Mouse (Mus musculus) cerebellum, adult 2 months (tissue): ENCODE measurements around the gene Scaf11. TPM values are rescaled to one million over a fixed set of nuclear protein-coding genes. Genes with fewer than 3 reads are reported as not detected.

Experiments
- DNase-seq, 2 experiments: peaks; one replicate each; pipeline ENCODE4 v3.0.0; 2021
- H3K27ac ChIP-seq: fragments of 200-500 bp; 2 replicates; pipeline ENCODE4 v1.5.1; 2012; ENCODE audit warnings: low read length, control low read depth, inconsistent platforms; ENCODE audit not compliant: insufficient read depth
- H3K27me3 ChIP-seq: fragments of 200-500 bp; 2 replicates; pipeline ENCODE4 v1.6.1; 2012; ENCODE audit warnings: inconsistent platforms, mild to moderate bottlenecking, low read length, moderate library complexity; ENCODE audit not compliant: control insufficient read depth, insufficient read depth
- H3K4me1 ChIP-seq: fragments of 200-500 bp; 2 replicates; pipeline ENCODE4 v1.6.1; 2011; ENCODE audit warnings: low read length; ENCODE audit not compliant: control insufficient read depth, insufficient read depth
- H3K4me3 ChIP-seq: fragments of 200-500 bp; replicated peaks from 2 replicates; pipeline ENCODE3; 2011; ENCODE audit warnings: mild to moderate bottlenecking, low read depth, low read length, control low read depth; ENCODE audit not compliant: insufficient read depth
- CTCF ChIP-seq: fragments of 200-500 bp; IDR thresholded peaks from 2 replicates; pipeline ENCODE4 v1.5.1; 2011; ENCODE audit warnings: low read depth, mild to moderate bottlenecking, control low read depth, low read length, moderate library complexity, borderline replicate concordance; ENCODE audit not compliant: insufficient read depth
- POLR2A ChIP-seq: fragments of 200-500 bp; IDR thresholded peaks from 2 replicates; pipeline ENCODE4 v1.6.1; 2011; ENCODE audit warnings: low read length, control low read depth, borderline replicate concordance; ENCODE audit not compliant: insufficient read depth
- WGBS: fragments of 180-500 bp; shearing (Covaris S2); methylation state at CpG from one replicate; pipeline ENCODE4 v1.1.7; 2018; 5-methylcytosine and 5-hydroxymethylcytosine counted together
- polyA plus RNA-seq: library from polyadenylated mRNA; depleted of rRNA; stranded (reverse); fragments of >200 nt; gene quantifications from 2 replicates; pipeline ENCODE4 v1.2.3, GENCODE M21; 2012

The Scaf11 gene
- polyA plus RNA-seq, 1 experiment = 40.8 TPM

DNA sequence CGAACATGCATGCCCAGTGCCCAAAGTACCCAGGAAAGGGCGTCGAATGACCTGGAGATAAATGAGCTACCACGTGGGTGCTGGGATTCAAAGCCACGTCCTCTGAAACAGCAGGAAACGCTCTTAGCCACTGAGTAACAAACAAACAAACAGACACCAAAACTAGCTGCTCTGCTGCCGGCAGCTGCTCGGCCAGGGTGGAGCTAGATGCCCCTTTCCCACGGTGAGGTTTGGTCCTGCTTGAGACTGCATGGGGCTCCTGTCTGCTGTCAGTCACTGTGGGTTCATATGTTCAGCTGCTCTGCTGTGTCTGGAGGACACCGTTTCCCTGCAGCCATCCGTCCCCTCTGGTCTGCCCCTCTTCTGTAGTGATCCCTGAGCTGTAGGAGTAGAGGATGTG is 78.4 kb downstream of the Scaf11 start:
- Histone ChIP-seq H3K4me3 (no peak overlapping the region), H3K27ac (no peak overlapping the region), H3K4me1 (peaks cover 7% of the 10 kb centered on the region; the same call in 1 of the 2 replicates), H3K27me3 (no peaks in the 10 kb centered on the region)
- DNase-seq = no peak
- TF ChIP-seq CTCF (no peak), POLR2A (no peak)
- WGBS = 85% methylated on average over 11 of the region's 11 CpGs

DNA sequence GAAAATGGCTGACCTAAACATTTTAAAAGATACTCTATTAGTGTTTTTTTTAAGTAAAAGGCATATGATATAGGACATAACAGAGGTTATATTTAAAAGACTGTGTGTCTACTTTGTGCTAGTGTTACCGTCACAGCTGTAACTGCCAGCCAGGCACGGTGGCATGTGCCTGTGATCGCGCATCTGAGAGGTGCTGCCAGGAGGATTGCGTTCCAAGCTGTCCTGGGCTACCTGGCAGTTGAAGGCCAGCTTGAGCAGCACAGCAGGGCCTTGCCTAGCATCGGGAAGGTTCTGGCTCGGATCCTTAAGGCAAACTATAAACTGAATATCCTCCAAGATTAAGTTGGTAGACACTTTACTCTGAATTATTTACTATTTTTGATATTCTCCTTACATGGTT is 82.9 kb downstream of the Scaf11 start:
- 8% methylated on average over 7 of the region's 7 CpGs for WGBS

DNA sequence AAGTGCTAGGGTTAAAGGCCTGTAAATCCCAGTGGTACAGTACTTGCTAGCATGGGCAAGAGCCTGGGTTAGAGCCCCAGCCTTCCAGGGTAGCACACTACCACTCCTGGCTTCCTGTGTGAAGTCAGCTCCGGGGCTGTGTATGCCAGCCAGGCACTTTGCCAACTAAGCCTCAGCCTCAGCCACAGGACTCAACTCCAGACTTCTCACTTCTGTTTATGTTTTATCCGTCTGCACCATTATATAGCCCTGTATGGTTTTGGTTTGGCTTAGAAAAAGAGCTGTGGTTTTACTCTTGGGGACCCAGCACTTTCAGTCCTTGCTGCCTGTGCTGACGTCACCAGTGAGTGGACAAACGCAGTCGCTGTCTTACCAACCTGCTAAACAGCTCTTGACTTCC is 83.4 kb downstream of the Scaf11 start:
- 41% methylated on average over 5 of the region's 5 CpGs for WGBS
- TF ChIP-seq POLR2A (no peak), CTCF (no peak)

More for the DNA sequence above, 82.9 kb downstream of the Scaf11 start:
- peak; percentile 63 to 80 for DNase-seq
- Histone ChIP-seq H3K4me1 (peaks cover 11% of the 10 kb centered on the region; the same call in 1 of the 2 replicates), H3K27ac (no peak overlapping the region), H3K4me3 (no peak overlapping the region), H3K27me3 (no peaks in the 10 kb centered on the region)
- TF ChIP-seq CTCF (no peak), POLR2A (no peak)

GRCm38 (mm10) chr15:96376214-96376613 is 84.4 kb downstream of the Scaf11 start:
- peaks cover 11% of the 10 kb centered on the region; the same call in 1 of the 2 replicates for H3K4me1 ChIP-seq

More for the DNA sequence above, 83.4 kb downstream of the Scaf11 start:
- no peaks in the 10 kb centered on the region for H3K27me3 ChIP-seq
- no peak overlapping the region for H3K4me3 ChIP-seq
- DNase-seq = peak; percentile 33 to 38
- peaks cover 11% of the 10 kb centered on the region; the same call in 1 of the 2 replicates for H3K4me1 ChIP-seq
- no peak overlapping the region for H3K27ac ChIP-seq

GRCm38 (mm10) chr15:96373161-96373560 is 87.5 kb downstream of the Scaf11 start:
- TF ChIP-seq POLR2A = no peak
- no peak for TF ChIP-seq CTCF
- 65% methylated on average over 5 of the region's 5 CpGs for WGBS
- no peak for DNase-seq
- Histone ChIP-seq H3K27ac (no peak overlapping the region), H3K27me3 (no peaks in the 10 kb centered on the region), H3K4me3 (no peak overlapping the region), H3K4me1 (peaks cover 9% of the 10 kb centered on the region; the same call in 1 of the 2 replicates)

More at GRCm38 (mm10) chr15:96376214-96376613, 84.4 kb downstream of the Scaf11 start:
- Histone ChIP-seq H3K4me3 (no peak overlapping the region), H3K27me3 (no peaks in the 10 kb centered on the region), H3K27ac (no peak overlapping the region)
- no peak for DNase-seq
- 90% methylated on average over 2 of the region's 2 CpGs for WGBS
- TF ChIP-seq CTCF (no peak), POLR2A (no peak)

- Histone ChIP-seq H3K4me3 (no peak overlapping the region), H3K27ac (no peak overlapping the region), H3K4me1 (peaks cover 8% of the 10 kb centered on the region; the same call in 1 of the 2 replicates), H3K27me3 (no peaks in the 10 kb centered on the region)
- TF ChIP-seq POLR2A (no peak), CTCF (no peak)
- 91% methylated on average over 6 of the region's 6 CpGs for WGBS
- no peak for DNase-seq
Measured at GRCm38 (mm10) chr15:96372628-96373027, 88.0 kb downstream of the Scaf11 start.

DNA sequence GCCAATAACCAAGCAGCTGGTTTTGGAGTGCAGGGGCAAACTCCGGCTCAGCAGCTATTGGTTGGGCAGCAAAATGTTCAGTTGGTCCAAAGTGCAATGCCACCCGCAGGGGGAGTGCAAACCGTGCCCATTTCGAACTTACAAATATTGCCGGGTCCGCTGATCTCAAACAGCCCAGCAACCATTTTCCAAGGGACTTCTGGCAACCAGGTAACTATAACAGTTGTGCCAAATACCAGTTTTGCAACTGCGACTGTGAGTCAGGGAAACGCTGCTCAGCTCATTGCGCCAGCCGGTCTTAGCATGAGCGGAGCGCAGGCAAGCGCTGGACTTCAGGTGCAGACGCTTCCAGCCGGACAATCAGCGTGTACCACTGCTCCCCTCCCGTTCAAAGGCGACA is 89.3 kb downstream of the Scaf11 start:
- TF ChIP-seq CTCF (no peak), POLR2A (no peak)
- Histone ChIP-seq H3K4me1 (no peaks in the 10 kb centered on the region), H3K4me3 (no peak overlapping the region), H3K27ac (no peak overlapping the region), H3K27me3 (no peaks in the 10 kb centered on the region)
- DNase-seq = no peak
- WGBS = 83% methylated on average over 18 of the region's 18 CpGs

- no peaks in the 10 kb centered on the region for H3K27me3 ChIP-seq
- TF ChIP-seq POLR2A = no peak
- TF ChIP-seq CTCF = no peak
- 73% methylated on average over 11 of the region's 11 CpGs for WGBS
- no peaks in the 10 kb centered on the region for H3K4me1 ChIP-seq
- no peak for DNase-seq
- no peak overlapping the region for H3K4me3 ChIP-seq
- H3K27ac ChIP-seq = no peak overlapping the region
Measured at GRCm38 (mm10) chr15:96366176-96366963, 94.3 kb downstream of the Scaf11 start.
